Mouse (Mus musculus) bone marrow, adult 2 months (tissue): ENCODE results near the gene Sept7.

ENCODE experiments used
- CTCF ChIP-seq: fragments of 200-500 bp; IDR thresholded peaks from 2 replicates; pipeline ENCODE4 v1.5.1; 2011; ENCODE audit warnings: low read length, control low read depth; ENCODE audit not compliant: control insufficient read depth, insufficient read depth
- POLR2A ChIP-seq: fragments of 200-500 bp; IDR thresholded peaks from 2 replicates; pipeline ENCODE4 v1.6.1; 2011; ENCODE audit warnings: low read depth, mild to moderate bottlenecking, control low read depth, low read length, borderline replicate concordance; ENCODE audit not compliant: control insufficient read depth

DNA sequence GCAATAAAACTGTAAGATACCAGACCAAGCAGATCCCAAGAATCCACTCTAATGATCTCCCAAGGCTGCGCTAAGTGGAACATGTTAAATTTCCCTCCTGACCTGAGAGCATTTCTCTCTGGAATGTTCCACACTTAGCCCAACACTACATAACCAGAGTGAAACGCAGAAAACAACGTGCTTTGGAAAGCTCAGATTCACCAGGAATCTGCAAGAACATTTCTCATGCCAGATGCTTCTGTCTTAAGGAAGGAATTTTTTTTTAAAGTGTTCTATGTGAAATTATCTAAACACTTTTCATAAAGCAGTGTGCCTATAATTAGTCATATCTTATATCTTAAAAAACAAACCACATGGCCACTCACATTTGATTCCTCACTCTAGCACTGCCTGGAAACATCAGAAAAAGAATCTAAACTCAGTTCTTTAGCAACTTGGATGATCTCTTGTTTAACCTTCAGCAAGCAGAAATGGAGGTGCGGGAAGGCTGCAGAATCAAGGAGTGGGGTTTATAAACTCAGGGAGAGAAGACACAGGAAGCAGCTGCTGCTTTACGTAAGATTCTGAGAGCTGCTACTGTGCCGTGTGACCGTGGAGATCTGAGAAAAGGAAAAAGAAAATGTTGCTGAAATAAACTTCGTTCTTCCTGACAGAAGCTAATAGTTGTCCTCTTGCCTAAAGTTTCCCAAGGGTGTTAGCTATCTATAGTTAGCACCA, 44.0 kb upstream of the Sept7 start:
- TF ChIP-seq POLR2A (no peak), CTCF (no peak)
